Mouse (Mus musculus) thymus, postnatal 36 days (tissue): ENCODE data around the gene Siae.

Experiments used
- DNase-seq, 2 experiments: peaks; one replicate each; pipeline ENCODE4 v3.0.0; 2022; ENCODE audit warnings: mixed read lengths in 2 of 2

The Siae gene

GRCm38 (mm10) chr9:37554838-37555748 is at the start of gene Siae:
Gene Siae (plus strand): TSS chr9:37555698.
- no peak for DNase-seq

GRCm38 (mm10) chr9:37506023-37506422 is 49.5 kb upstream of the Siae start:
- no peak for DNase-seq

GRCm38 (mm10) chr9:37512097-37512496 is 43.4 kb upstream of the Siae start:
- DNase-seq = no peak

- no peak for DNase-seq
Measured at GRCm38 (mm10) chr9:37514456-37514855, 41.0 kb upstream of the Siae start.

- DNase-seq = no peak
Measured at GRCm38 (mm10) chr9:37517467-37517866, 38.0 kb upstream of the Siae start.

GRCm38 (mm10) chr9:37518991-37519390 is 36.5 kb upstream of the Siae start:
- DNase-seq = no peak

GRCm38 (mm10) chr9:37519995-37520394 is 35.5 kb upstream of the Siae start:
- no peak for DNase-seq

- no peak for DNase-seq
Measured at GRCm38 (mm10) chr9:37525461-37525860, 30.0 kb upstream of the Siae start.

- DNase-seq = no peak
Measured at GRCm38 (mm10) chr9:37526443-37527395, 28.8 kb upstream of the Siae start.

GRCm38 (mm10) chr9:37527396-37528224 is 27.9 kb upstream of the Siae start, which contains the start of gene Esam:
Gene Esam (plus strand): TSS chr9:37528078.
- DNase-seq = peak in 1 of 2 experiments; percentile 14

- DNase-seq = no peak
Measured at GRCm38 (mm10) chr9:37528225-37528970, 27.1 kb upstream of the Siae start.

GRCm38 (mm10) chr9:37530031-37530887 is 25.2 kb upstream of the Siae start:
- no peak for DNase-seq

GRCm38 (mm10) chr9:37530888-37531705 is 24.4 kb upstream of the Siae start:
- DNase-seq = no peak

- no peak for DNase-seq
Measured at GRCm38 (mm10) chr9:37536851-37537250, 18.6 kb upstream of the Siae start.

- no peak for DNase-seq
Measured at GRCm38 (mm10) chr9:37537658-37538250, 17.7 kb upstream of the Siae start.

GRCm38 (mm10) chr9:37539170-37540025 is 16.1 kb upstream of the Siae start, which contains the start of gene Vsig2:
Gene Vsig2 (plus strand): TSS chr9:37539255.
- DNase-seq = no peak

GRCm38 (mm10) chr9:37540226-37540625 is 15.3 kb upstream of the Siae start:
- DNase-seq = no peak
